Comparison of ENCODE assay signal across 8 mouse cellular contexts in the genomic region with DNA sequence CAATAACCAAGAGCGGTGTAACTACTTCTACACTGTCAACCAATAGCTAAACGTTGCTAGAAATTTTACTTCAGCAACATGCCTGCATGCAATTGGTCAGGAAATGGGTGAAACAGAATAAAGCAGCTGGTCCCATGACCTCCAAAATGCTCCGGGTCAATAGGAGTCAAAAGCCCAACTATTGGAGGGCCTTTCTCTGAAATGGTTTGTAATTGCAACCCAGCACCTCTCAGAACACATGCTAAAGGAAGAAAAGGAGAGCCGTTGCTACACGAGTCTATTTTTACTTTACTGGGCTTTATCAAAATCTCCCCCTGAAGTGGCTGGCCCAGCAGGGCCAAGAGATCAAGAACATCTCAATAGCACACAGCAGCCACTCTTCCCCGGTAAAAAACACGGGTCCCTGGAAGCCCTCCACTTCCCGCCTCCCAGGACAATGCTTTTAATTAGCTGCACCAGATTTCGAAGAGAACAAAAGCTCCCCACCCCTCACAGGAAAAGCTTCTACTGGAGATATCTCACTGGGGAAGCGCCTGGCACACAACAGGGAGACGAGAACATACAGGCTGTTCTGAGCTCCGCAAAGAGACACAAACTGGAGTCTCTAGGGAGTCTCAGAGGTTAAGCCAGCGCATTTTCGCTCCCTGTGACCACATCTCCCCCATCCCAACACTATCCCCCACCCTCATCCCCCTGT. TPM values are rescaled to one million over a fixed set of nuclear protein-coding genes. Genes with fewer than 3 reads are reported as not detected.
DNase-seq lines count a peak whose midpoint lies in the region; ATAC-seq and TF ChIP-seq lines count a peak whose summit lies in the region.

No protein-coding gene starts in this region.

- peak; percentile 47 to 65 for DNase-seq in adrenal gland, adult (ENCODE audit: inconsistent age in 2 of 2, low spot score in 1 of 2)
- no peak for DNase-seq in adrenal gland, adult 8-10 months
- DNase-seq in hindbrain, embryonic 10.5 days (ENCODE audit: low spot score), result peak; percentile 61
- peak; percentile 57 to 69 for DNase-seq in layer of hippocampus, postnatal 36 days
- DNase-seq in stomach, postnatal 0 days (ENCODE audit: low spot score), result no peak
- no peak for DNase-seq in cerebellum, adult 8-10 months

- peaks cover 81% of the 10 kb centered on the region for H3K4me1 ChIP-seq in forebrain, embryonic 13.5 days
- peaks cover 86% of the 10 kb centered on the region for H3K4me1 ChIP-seq in hindbrain, embryonic 10.5 days (replicated peaks)
- no peaks in the 10 kb centered on the region for H3K4me1 ChIP-seq in stomach, postnatal 0 days (replicated peaks; ENCODE audit: control insufficient read depth, insufficient read depth)

- TF ChIP-seq EP300 in stomach, postnatal 0 days (optimal IDR thresholded peaks at IDR 0.05), result no peak

- no peaks in the 10 kb centered on the region for H3K9me3 ChIP-seq in forebrain, embryonic 13.5 days (replicated peaks)
- no peaks in the 10 kb centered on the region for H3K9me3 ChIP-seq in hindbrain, embryonic 10.5 days
- no peaks in the 10 kb centered on the region for H3K9me3 ChIP-seq in stomach, postnatal 0 days (ENCODE audit: control insufficient read depth, low read length)

- ATAC-seq in forebrain, embryonic 13.5 days, result no peak
- peak; percentile 24 for ATAC-seq in megakaryocyte progenitor cell, adult 5-6 weeks (replicated peaks; ENCODE audit: poor library complexity)
- peak; percentile 24; the same call in 1 of the 2 replicates for ATAC-seq in stomach, postnatal 0 days (ENCODE audit: low FRiP score, low TSS enrichment)

- no peaks in the 10 kb centered on the region for H3K27me3 ChIP-seq in forebrain, embryonic 13.5 days
- peaks cover 22% of the 10 kb centered on the region for H3K27me3 ChIP-seq in hindbrain, embryonic 10.5 days (ENCODE audit: insufficient read depth, poor library complexity, severe bottlenecking)
- H3K27me3 ChIP-seq in stomach, postnatal 0 days (ENCODE audit: control insufficient read depth, insufficient read depth, low read length), result no peaks in the 10 kb centered on the region

- no peak overlapping the region for H3K4me3 ChIP-seq in forebrain, embryonic 13.5 days
- H3K4me3 ChIP-seq in hindbrain, embryonic 10.5 days, result peak overlapping the region; percentile 28
- H3K4me3 ChIP-seq in stomach, postnatal 0 days (ENCODE audit: low read depth, low read length), result no peak overlapping the region

- peak overlapping the region; percentile 32 for H3K4me2 ChIP-seq in forebrain, embryonic 13.5 days
- H3K4me2 ChIP-seq in stomach, postnatal 0 days (replicated peaks; ENCODE audit: low read depth), result peak overlapping the region; percentile 15; the same call in 1 of the 2 replicates

- 10% methylated on average over 14 of the region's 14 CpGs for WGBS in forebrain, embryonic 13.5 days
- WGBS in hindbrain, embryonic 10.5 days, result 9% methylated on average over 14 of the region's 14 CpGs
- WGBS in stomach, postnatal 0 days, result 40% methylated on average over 14 of the region's 14 CpGs

- H3K9ac ChIP-seq in forebrain, embryonic 13.5 days, result 0 out of 2 replicates have a peak overlapping the region, but pooled peaks have one; percentile 6
- no peak overlapping the region for H3K9ac ChIP-seq in stomach, postnatal 0 days (ENCODE audit: low read length)

- no peak for TF ChIP-seq CTCF in stomach, postnatal 0 days (IDR thresholded peaks at IDR 0.05; ENCODE audit: low read depth)

- H3K36me3 ChIP-seq in forebrain, embryonic 13.5 days (ENCODE audit: poor library complexity, severe bottlenecking), result no peaks in the 10 kb centered on the region
- no peaks in the 10 kb centered on the region for H3K36me3 ChIP-seq in hindbrain, embryonic 10.5 days
- no peaks in the 10 kb centered on the region for H3K36me3 ChIP-seq in stomach, postnatal 0 days (ENCODE audit: control insufficient read depth, insufficient read depth, low read length)

- H3K27ac ChIP-seq in forebrain, embryonic 13.5 days, result peak overlapping the region; percentile 33; the same call in 1 of the 2 replicates
- peak overlapping the region; percentile 90 for H3K27ac ChIP-seq in hindbrain, embryonic 10.5 days
- H3K27ac ChIP-seq in stomach, postnatal 0 days (replicated peaks), result 0 out of 2 replicates have a peak overlapping the region, but pooled peaks have one; percentile 40

RNA-seq across cellular contexts. Expression of a gene that starts 15.2 kb away (rescaled TPM):
- total RNA-seq in adrenal gland, adult 8-10 months (2022), result 10 to 100 TPM; 46.8 to 92.3 (median 64.6) TPM
- polyA plus RNA-seq in forebrain, embryonic 13.5 days (2015; fragmentation: Nextera tagmentation; extraction: Ambion mirVana), result 5.8 and 6.6 TPM in 2 replicates
- polyA plus RNA-seq in hindbrain, embryonic 10.5 days (2016; fragmentation: Nextera tagmentation; extraction: Ambion mirVana), result 7.9 and 8.3 TPM in 2 replicates
- total RNA-seq in layer of hippocampus, postnatal 36 days (2021), result 1 to 10 TPM; 3.8 to 4.1 TPM
- 27.4 and 29.2 TPM in 2 replicates for total RNA-seq in megakaryocyte progenitor cell, adult 5-6 weeks (2015)
- total RNA-seq in megakaryocyte progenitor cell, adult 5-6 weeks (2017), result 12.2 and 18.6 TPM in 2 replicates
- 14.8 and 16.4 TPM in 2 replicates for polyA plus RNA-seq in stomach, postnatal 0 days (2015; fragmentation: Nextera tagmentation; extraction: Ambion mirVana)

RNA-seq across cellular contexts. Expression of a gene that starts 30.8 kb away (rescaled TPM):
- 10 to 100 TPM; 15.1 to 25.1 (median 20.3) TPM for total RNA-seq in adrenal gland, adult 8-10 months (2022)
- polyA plus RNA-seq in forebrain, embryonic 13.5 days (2015; fragmentation: Nextera tagmentation; extraction: Ambion mirVana), result 31.0 and 33.7 TPM in 2 replicates
- polyA plus RNA-seq in hindbrain, embryonic 10.5 days (2016; fragmentation: Nextera tagmentation; extraction: Ambion mirVana), result 11.2 and 18.5 TPM in 2 replicates
- total RNA-seq in layer of hippocampus, postnatal 36 days (2021), result 10 to 100 TPM; 73.6 to 99.1 TPM
- 1.3 and 3.2 TPM in 2 replicates for total RNA-seq in megakaryocyte progenitor cell, adult 5-6 weeks (2015)
- total RNA-seq in megakaryocyte progenitor cell, adult 5-6 weeks (2017), result 1.7 and 2.0 TPM in 2 replicates
- polyA plus RNA-seq in stomach, postnatal 0 days (2015; fragmentation: Nextera tagmentation; extraction: Ambion mirVana), result 8.6 and 9.0 TPM in 2 replicates

Comparison
In these comparisons a context has a peak if more than half of its experiments do, and no peak if none do; other contexts are left out.
1. DNase-seq: peak in adrenal gland, adult (2 of 2), hindbrain, embryonic 10.5 days (single experiment) and layer of hippocampus, postnatal 36 days (2 of 2); none in adrenal gland, adult 8-10 months (single experiment), stomach, postnatal 0 days (single experiment) and cerebellum, adult 8-10 months (single experiment).
2. H3K27ac ChIP-seq: peak in every context shown above with its lines; median percentile 90 in hindbrain, embryonic 10.5 days; 40 in stomach, postnatal 0 days; 33 in forebrain, embryonic 13.5 days.